Mouse (Mus musculus) monocyte, adult 59 days (primary cell): ENCODE results near the gene Asxl2. TPM values are rescaled to one million over a fixed set of nuclear protein-coding genes. Genes with fewer than 3 reads are reported as not detected.

Experiments
- total RNA-seq, 2 experiments: library from RNA; stranded (reverse); gene quantifications; one replicate each; pipeline ENCODE4 v1.2.4; 2023

Gene Asxl2
- 10 to 100 TPM; 45.3 to 48.7 TPM for total RNA-seq

GRCm38 (mm10) chr12:3426530-3427034, at the start of gene Asxl2:
Gene Asxl2 (plus strand): TSS chr12:3426857.

Other genes starting within 250 kb of the Asxl2 start
- 10 to 100 TPM; 98.0 to 98.4 TPM for gene Rab10, start 116.9 kb upstream of the Asxl2 start, total RNA-seq
- gene Kif3c, start 61.7 kb upstream of the Asxl2 start, total RNA-seq = 1 to 10 TPM; 7.3 to 8.4 TPM
- 10 to 100 TPM; 19.9 to 21.0 TPM for gene Dtnb, start 145.5 kb downstream of the Asxl2 start, total RNA-seq